Mouse (Mus musculus): ENCODE measurements around the gene Rec114. TPM values are rescaled to one million over a fixed set of nuclear protein-coding genes. Genes with fewer than 3 reads are reported as not detected.

Gene Rec114
- polyA plus RNA-seq, 1 experiment from 2014 or later, result 10.8 TPM

DNA sequence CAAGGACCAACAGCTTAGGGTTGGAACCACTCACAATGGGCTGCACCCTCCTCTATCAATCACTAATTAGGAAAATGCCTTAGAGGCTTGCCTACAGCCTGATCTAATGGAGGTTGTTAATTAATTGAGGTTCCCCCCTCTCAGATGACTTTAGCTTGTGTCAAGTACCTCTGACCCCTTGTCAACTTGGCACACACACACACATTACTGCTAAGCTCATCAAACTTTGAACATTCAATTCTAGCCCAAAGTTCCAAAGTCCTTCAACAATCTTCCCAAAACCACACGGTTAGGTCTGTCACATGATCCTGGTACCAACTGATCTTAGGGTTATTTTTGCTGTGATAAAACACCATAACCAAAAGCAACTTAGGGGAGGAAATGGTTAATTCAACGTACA lies 26.9 kb downstream of the Rec114 start:
- Histone ChIP-seq H3K4me2 (no peak overlapping the region), H3K4me3 (no peak overlapping the region), H3K36me3 (no peaks in the 10 kb centered on the region), H3K4me1 (replicated peaks) (peaks cover 4% of the 10 kb centered on the region), H3K27me3 (replicated peaks) (no peaks in the 10 kb centered on the region), H3K27ac (ENCODE audit: poor library complexity, severe bottlenecking) (no peak overlapping the region), H3K9me3 (replicated peaks) (no peaks in the 10 kb centered on the region), H3K9ac (no peak overlapping the region)
- 53% methylated on average over 2 of the region's 2 CpGs for WGBS
- no peak for ATAC-seq (ENCODE audit: insufficient number of reproducible peaks, low FRiP score)

GRCm38 (mm10) chr9:58710642-58711041 lies 33.1 kb downstream of the Rec114 start:
- no peaks in the 10 kb centered on the region for H3K9me3 ChIP-seq (replicated peaks)
- no peak overlapping the region for H3K4me3 ChIP-seq
- no peak for ATAC-seq (ENCODE audit: insufficient number of reproducible peaks, low FRiP score)
- H3K4me1 ChIP-seq (replicated peaks), result no peaks in the 10 kb centered on the region
- H3K27me3 ChIP-seq (replicated peaks), result no peaks in the 10 kb centered on the region
- no peak overlapping the region for H3K27ac ChIP-seq (ENCODE audit: poor library complexity, severe bottlenecking)
- 69% methylated on average over 7 of the region's 7 CpGs for WGBS
- H3K36me3 ChIP-seq, result no peaks in the 10 kb centered on the region
- no peak overlapping the region for H3K9ac ChIP-seq
- no peak overlapping the region for H3K4me2 ChIP-seq

- WGBS, result 4% methylated on average over 2 of the region's 2 CpGs
- ATAC-seq (ENCODE audit: insufficient number of reproducible peaks, low FRiP score), result no peak
- H3K9me3 ChIP-seq (replicated peaks), result no peaks in the 10 kb centered on the region
- H3K4me2 ChIP-seq, result no peak overlapping the region
- H3K9ac ChIP-seq, result no peak overlapping the region
- H3K36me3 ChIP-seq, result no peaks in the 10 kb centered on the region
- H3K4me1 ChIP-seq (replicated peaks), result no peaks in the 10 kb centered on the region
- no peaks in the 10 kb centered on the region for H3K27me3 ChIP-seq (replicated peaks)
- no peak overlapping the region for H3K27ac ChIP-seq (ENCODE audit: poor library complexity, severe bottlenecking)
- no peak overlapping the region for H3K4me3 ChIP-seq
Observed at GRCm38 (mm10) chr9:58709939-58710338, 33.8 kb downstream of the Rec114 start.

DNA sequence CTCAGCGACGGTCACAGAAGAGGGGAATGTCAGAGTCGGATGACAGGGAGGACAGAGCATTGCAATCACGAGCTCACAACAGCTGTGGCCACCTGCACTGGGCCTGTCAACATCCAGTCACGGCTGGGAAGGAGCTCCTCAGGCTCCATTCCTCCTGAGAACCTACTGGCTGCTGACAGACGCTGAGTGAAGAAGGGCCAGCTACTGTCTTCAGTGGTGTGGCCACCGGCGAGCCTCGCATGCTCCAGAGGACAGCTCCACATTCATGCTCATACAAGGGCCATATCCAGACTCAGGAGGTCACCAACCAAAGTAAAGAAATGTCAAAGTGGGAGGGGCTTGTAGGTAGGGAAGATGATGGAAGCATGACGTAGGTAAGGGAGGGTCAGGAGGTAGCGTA lies 36.0 kb downstream of the Rec114 start:
- 72% methylated on average over 11 of the region's 11 CpGs for WGBS
- Histone ChIP-seq H3K4me1 (replicated peaks) (no peaks in the 10 kb centered on the region), H3K27me3 (replicated peaks) (no peaks in the 10 kb centered on the region), H3K9ac (no peak overlapping the region), H3K9me3 (replicated peaks) (no peaks in the 10 kb centered on the region), H3K4me2 (no peak overlapping the region), H3K4me3 (no peak overlapping the region), H3K36me3 (no peaks in the 10 kb centered on the region), H3K27ac (ENCODE audit: poor library complexity, severe bottlenecking) (no peak overlapping the region)
- ATAC-seq (ENCODE audit: insufficient number of reproducible peaks, low FRiP score), result no peak

DNA sequence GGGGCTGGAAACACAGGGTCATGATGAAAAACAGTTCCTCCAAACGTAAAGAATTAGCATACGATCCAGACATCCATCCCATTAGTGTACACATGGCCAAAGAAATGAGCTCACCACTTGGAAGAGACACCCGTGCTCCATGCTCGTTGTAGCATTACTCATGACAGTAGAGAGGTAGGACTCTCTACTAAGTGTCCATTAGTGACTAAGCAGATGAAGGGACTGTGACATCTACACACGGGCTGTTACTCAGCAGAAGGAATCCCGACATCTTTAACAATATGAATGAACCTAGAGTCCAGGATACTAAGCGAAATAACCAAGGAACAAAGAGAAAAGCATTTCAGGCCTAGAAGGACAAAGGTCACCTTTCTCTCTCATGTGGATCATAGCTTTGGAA lies 37.7 kb downstream of the Rec114 start:
- H3K27ac ChIP-seq (ENCODE audit: poor library complexity, severe bottlenecking), result no peak overlapping the region
- H3K27me3 ChIP-seq (replicated peaks), result no peaks in the 10 kb centered on the region
- 0 out of 2 replicates have a peak, but pooled peaks cover 3% of the 10 kb centered on the region for H3K4me1 ChIP-seq (replicated peaks)
- H3K9ac ChIP-seq, result no peak overlapping the region
- 79% methylated on average over 7 of the region's 7 CpGs for WGBS
- ATAC-seq (ENCODE audit: insufficient number of reproducible peaks, low FRiP score), result no peak
- no peaks in the 10 kb centered on the region for H3K9me3 ChIP-seq (replicated peaks)
- no peak overlapping the region for H3K4me3 ChIP-seq
- H3K36me3 ChIP-seq, result no peaks in the 10 kb centered on the region
- H3K4me2 ChIP-seq, result no peak overlapping the region

DNA sequence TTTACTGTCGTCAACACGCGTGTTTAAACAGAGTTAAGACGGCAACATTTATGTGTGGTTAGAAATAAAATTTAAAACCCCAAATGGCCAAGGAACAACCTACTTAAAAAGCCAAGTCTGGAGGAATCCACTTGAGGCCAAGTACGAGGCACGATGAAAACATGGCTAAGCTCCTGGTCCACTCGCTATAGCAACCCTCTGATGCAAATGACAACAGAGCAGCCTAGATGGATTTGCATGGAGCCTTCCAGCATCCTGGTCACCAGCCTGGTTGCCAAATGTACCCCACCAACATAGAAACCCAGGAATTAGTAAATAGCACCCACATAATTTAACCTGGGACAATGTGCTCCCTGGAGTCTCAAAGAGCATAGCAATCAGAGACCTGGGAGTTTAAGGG lies 40.0 kb downstream of the Rec114 start:
- Histone ChIP-seq H3K36me3 (no peaks in the 10 kb centered on the region), H3K4me1 (replicated peaks) (0 out of 2 replicates have a peak, but pooled peaks cover 3% of the 10 kb centered on the region), H3K4me2 (no peak overlapping the region), H3K9me3 (replicated peaks) (no peaks in the 10 kb centered on the region), H3K9ac (no peak overlapping the region), H3K27ac (ENCODE audit: poor library complexity, severe bottlenecking) (no peak overlapping the region), H3K4me3 (no peak overlapping the region), H3K27me3 (replicated peaks) (no peaks in the 10 kb centered on the region)
- ATAC-seq (ENCODE audit: insufficient number of reproducible peaks, low FRiP score), result no peak
- 77% methylated on average over 7 of the region's 7 CpGs for WGBS

DNA sequence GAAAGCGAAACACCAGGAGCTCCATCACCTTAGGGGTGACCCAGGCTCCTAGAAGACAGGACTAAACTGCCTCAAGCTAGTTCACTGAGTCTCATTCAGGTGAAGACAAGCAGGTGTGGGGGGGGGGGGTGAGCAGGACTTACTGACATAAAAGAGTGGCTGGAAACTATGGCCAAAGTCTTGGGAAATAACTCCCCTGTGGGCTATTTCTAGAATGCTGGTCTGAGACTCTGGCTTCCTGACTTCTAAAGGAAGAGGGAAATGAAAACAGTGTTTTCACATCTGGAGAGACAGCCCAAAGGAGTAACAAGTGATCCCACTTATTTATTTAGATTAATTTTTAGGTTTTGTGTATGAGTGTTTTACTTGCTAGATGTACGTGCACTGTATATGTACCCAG lies 42.0 kb downstream of the Rec114 start:
- no peaks in the 10 kb centered on the region for H3K36me3 ChIP-seq
- no peak for ATAC-seq (ENCODE audit: insufficient number of reproducible peaks, low FRiP score)

GRCm38 (mm10) chr9:58698486-58698885 lies 45.3 kb downstream of the Rec114 start:
- Histone ChIP-seq H3K4me2 (no peak overlapping the region), H3K4me1 (replicated peaks) (0 out of 2 replicates have a peak, but pooled peaks cover 3% of the 10 kb centered on the region), H3K36me3 (no peaks in the 10 kb centered on the region), H3K27me3 (replicated peaks) (no peaks in the 10 kb centered on the region), H3K4me3 (no peak overlapping the region), H3K27ac (ENCODE audit: poor library complexity, severe bottlenecking) (no peak overlapping the region), H3K9me3 (replicated peaks) (peaks cover 7% of the 10 kb centered on the region), H3K9ac (no peak overlapping the region)
- no peak for ATAC-seq (ENCODE audit: insufficient number of reproducible peaks, low FRiP score)
- WGBS, result 89% methylated on average over 2 of the region's 2 CpGs

More for the DNA sequence above, 42.0 kb downstream of the Rec114 start:
- Histone ChIP-seq H3K9me3 (replicated peaks) (no peaks in the 10 kb centered on the region), H3K27ac (ENCODE audit: poor library complexity, severe bottlenecking) (no peak overlapping the region), H3K4me1 (replicated peaks) (0 out of 2 replicates have a peak, but pooled peaks cover 3% of the 10 kb centered on the region), H3K4me3 (no peak overlapping the region), H3K4me2 (no peak overlapping the region), H3K27me3 (replicated peaks) (no peaks in the 10 kb centered on the region), H3K9ac (no peak overlapping the region)
- WGBS, result 90% methylated on average over 2 of the region's 2 CpGs

GRCm38 (mm10) chr9:58691471-58691870 lies 52.3 kb downstream of the Rec114 start:
- H3K27me3 ChIP-seq (replicated peaks), result no peaks in the 10 kb centered on the region
- no peak overlapping the region for H3K9ac ChIP-seq
- H3K4me2 ChIP-seq, result no peak overlapping the region
- 61% methylated on average over 7 of the region's 7 CpGs for WGBS
- H3K9me3 ChIP-seq (replicated peaks), result peaks cover 7% of the 10 kb centered on the region
- no peaks in the 10 kb centered on the region for H3K36me3 ChIP-seq
- 0 out of 2 replicates have a peak overlapping the region, but pooled peaks have one; percentile 25 for H3K27ac ChIP-seq (ENCODE audit: poor library complexity, severe bottlenecking)
- H3K4me1 ChIP-seq (replicated peaks), result peaks cover 15% of the 10 kb centered on the region
- no peak overlapping the region for H3K4me3 ChIP-seq
- ATAC-seq (ENCODE audit: insufficient number of reproducible peaks, low FRiP score), result no peak

DNA sequence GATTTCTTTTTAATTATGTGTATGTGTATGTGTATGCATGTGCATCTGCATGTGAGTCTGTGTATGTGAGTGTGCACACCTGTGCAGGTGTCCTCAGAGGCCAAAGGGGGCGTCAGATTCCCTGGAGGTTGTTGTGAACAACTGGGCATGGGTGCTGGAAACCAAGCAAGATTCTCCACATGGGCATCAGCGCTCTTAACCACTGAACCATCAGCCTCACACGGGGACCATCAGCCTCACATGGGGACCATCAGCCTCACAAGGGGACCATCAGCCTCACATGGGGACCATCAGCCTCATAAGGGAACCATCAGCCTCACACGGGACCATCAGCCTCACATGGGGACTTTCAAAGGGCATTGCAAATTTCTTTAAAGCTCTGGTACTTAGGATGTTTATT lies 53.1 kb downstream of the Rec114 start:
- WGBS, result 78% methylated on average over 4 of the region's 4 CpGs
- no peak overlapping the region for H3K4me3 ChIP-seq
- no peak for ATAC-seq (ENCODE audit: insufficient number of reproducible peaks, low FRiP score)
- H3K4me2 ChIP-seq, result no peak overlapping the region
- no peaks in the 10 kb centered on the region for H3K27me3 ChIP-seq (replicated peaks)
- H3K9me3 ChIP-seq (replicated peaks), result peaks cover 7% of the 10 kb centered on the region
- H3K27ac ChIP-seq (ENCODE audit: poor library complexity, severe bottlenecking), result no peak overlapping the region
- no peak overlapping the region for H3K9ac ChIP-seq
- no peaks in the 10 kb centered on the region for H3K36me3 ChIP-seq
- peaks cover 15% of the 10 kb centered on the region for H3K4me1 ChIP-seq (replicated peaks)

DNA sequence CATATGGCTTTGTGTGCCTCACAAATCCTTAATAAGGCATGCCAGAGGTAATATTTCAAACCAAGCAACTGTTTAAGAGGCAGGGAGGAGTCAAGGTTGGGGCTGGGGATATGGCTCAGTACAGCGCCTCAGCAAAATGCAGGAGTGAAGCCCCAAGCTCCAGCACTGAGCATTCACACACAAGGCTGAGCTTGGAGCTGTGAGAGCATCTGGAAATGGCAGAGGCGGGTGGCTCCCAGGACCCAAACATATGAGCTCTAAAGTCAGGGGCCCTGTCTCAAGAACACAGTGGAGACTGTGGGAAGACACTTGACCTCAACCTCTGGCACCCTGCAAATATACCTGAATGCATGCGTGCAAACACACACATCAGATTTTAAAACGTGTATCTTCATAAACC lies 55.7 kb downstream of the Rec114 start:
- no peak overlapping the region for H3K4me3 ChIP-seq
- no peaks in the 10 kb centered on the region for H3K27me3 ChIP-seq (replicated peaks)
- H3K4me1 ChIP-seq (replicated peaks), result peaks cover 15% of the 10 kb centered on the region
- H3K4me2 ChIP-seq, result no peak overlapping the region
- no peak overlapping the region for H3K9ac ChIP-seq
- H3K36me3 ChIP-seq, result no peaks in the 10 kb centered on the region
- H3K27ac ChIP-seq (ENCODE audit: poor library complexity, severe bottlenecking), result no peak overlapping the region
- no peaks in the 10 kb centered on the region for H3K9me3 ChIP-seq (replicated peaks)
- WGBS, result 83% methylated on average over 4 of the region's 4 CpGs
- ATAC-seq (ENCODE audit: insufficient number of reproducible peaks, low FRiP score), result no peak

DNA sequence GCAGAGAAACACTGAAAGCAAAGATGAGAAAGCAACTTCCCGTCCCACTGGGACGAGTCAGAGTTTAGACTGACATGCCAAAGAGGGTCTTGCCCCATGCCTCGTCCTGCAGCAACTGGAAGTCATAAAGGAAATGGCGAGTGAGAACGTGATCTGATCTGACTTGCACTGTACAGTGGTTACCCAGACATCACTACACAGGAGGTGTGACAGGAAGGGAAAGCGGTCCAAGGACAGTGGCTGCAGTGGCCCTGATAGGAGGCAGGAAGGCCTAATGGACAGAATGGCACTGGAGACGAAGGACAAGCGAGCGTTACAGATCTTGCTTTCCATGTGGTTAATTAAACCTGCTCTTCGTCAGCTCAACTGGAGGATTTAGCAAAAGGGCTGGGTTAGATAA lies 58.5 kb downstream of the Rec114 start:
- Histone ChIP-seq H3K4me2 (no peak overlapping the region), H3K36me3 (no peaks in the 10 kb centered on the region), H3K27me3 (replicated peaks) (no peaks in the 10 kb centered on the region), H3K27ac (ENCODE audit: poor library complexity, severe bottlenecking) (no peak overlapping the region), H3K4me3 (no peak overlapping the region), H3K4me1 (replicated peaks) (no peaks in the 10 kb centered on the region), H3K9ac (no peak overlapping the region), H3K9me3 (replicated peaks) (no peaks in the 10 kb centered on the region)
- WGBS, result 71% methylated on average over 10 of the region's 10 CpGs
- no peak for ATAC-seq (ENCODE audit: insufficient number of reproducible peaks, low FRiP score)

Measured in heart, embryonic 12.5 days (tissue).